Mouse (Mus musculus): ENCODE data around the gene Ccdc88a. TPM values are rescaled to one million over a fixed set of nuclear protein-coding genes. Genes with fewer than 3 reads are reported as not detected.
A peak's percentile ranks its signal among the peaks of the same experiment; 100 is the strongest.

Gene Ccdc88a
- 10 to 100 TPM; 12.9 to 13.5 TPM for total RNA-seq (2021)
- long read RNA-seq, experiment 1, partial matches to known transcripts, result 0 of 1 reads
- long read RNA-seq, experiment 1, other reads (novel, unspliced or antisense), result 1 of 1 reads
- long read RNA-seq, experiment 2, partial matches to known transcripts, result 2 of 2 reads
- long read RNA-seq, experiment 2, other reads (novel, unspliced or antisense), result 0 of 2 reads

- intact Hi-C loops (cut with DNase I), result loop anchor here (5.0 kb wide), 2 partner anchors 174 to 319 kb away; partner anchors contain the start of genes Clhc1, Rps27a and Rtn4
- peak; percentile 98 to 99 for DNase-seq
Measured at GRCm38 (mm10) chr11:29373396-29374273, at the start of gene Ccdc88a. Gene Ccdc88a (plus strand): TSS chr11:29373658.

DNA sequence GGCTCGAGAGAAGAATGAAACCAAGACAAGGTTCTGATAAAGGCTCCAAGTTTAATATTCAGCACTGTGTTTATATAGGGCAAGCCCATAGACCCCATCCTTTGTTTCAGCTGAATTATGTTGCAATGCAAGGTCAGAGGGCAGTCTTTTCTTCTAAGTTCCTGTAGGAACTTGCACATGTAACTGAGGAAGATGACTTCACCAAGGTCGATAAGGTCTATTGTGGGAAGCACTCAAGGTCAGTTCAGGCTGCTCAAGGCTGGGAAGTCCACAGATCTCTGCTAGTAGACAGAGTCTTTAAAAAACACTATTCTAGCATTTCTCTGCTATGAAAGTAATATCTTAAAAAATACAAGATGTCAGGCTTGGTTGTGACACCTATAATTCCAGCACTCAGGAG is 38.0 kb upstream of the Ccdc88a start:
- intact Hi-C loops (cut with DNase I), result no loop called here

GRCm38 (mm10) chr11:29341259-29341658 is 32.2 kb upstream of the Ccdc88a start:
- intact Hi-C loops (cut with DNase I), result no loop called here
- no peak for DNase-seq

More for the DNA sequence above, 38.0 kb upstream of the Ccdc88a start:
- DNase-seq, result no peak

DNA sequence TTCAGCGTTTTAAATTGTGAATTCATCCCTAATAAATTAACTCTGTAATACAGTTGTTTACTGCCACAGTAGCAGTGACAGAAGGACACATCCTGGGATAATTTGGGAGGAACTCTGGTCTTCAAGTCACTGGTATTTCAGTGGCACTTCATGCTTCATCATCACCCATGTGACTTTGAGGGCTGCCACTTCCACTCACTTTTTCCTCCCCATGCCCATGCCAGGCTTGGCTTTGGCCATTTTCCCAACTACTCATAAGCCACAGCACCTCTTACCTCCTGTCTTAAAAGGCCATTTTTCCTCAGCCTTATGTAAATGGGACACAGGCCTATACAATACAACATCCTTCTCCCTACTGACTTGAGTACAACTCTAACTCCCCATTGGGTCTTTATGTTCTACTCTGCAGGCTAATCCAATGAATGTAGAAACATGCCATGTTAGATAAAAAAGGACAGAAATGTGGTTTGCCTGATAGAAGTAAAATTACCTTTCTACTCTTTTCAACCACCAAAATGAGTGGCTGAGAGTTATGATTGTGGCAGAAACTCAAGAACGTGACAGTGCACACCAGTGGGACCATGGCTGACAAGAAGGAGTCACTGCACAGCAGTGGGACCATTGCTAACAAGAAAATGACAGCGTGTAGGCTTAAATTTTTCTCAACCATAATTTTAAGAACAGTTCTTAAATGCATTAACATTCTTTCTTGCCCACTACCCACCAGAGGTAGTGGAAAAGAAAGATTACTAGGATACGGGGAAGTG is 28.4 kb upstream of the Ccdc88a start:
- no peak for DNase-seq
- intact Hi-C loops (cut with DNase I), result no loop called here

DNA sequence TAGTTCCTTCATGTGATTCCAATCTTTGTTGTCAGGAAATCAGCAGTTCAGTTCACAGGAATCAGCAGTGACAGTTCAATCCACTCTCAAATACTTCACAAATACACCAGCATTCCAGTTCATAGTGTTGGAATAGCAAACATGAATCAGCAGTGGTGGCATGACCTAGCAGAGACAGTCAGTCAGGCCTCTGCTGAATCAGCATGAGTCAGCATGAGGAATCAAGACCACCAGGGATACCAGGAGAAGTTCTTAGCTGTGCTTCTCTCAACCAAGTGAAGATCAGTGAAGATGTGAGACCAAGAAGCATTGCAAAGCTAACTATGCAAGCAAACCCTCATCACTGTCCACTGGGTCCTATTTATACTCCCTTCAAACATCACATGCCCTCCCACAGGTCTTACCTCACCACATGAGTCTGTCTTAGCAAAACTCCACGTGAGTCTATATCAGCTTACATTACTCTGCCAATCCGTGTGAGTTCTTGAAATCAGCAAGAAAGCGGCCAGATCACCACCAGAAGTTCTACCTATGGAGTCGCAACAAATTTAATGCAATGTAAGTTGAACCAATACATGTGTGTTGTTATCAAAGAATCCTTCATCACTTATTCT is 27.7 kb upstream of the Ccdc88a start:
- intact Hi-C loops (cut with DNase I), result no loop called here
- DNase-seq, result no peak

- intact Hi-C loops (cut with DNase I), result no loop called here
- no peak for DNase-seq
Measured at GRCm38 (mm10) chr11:29350891-29351290, 22.6 kb upstream of the Ccdc88a start.

- no peak for DNase-seq
- intact Hi-C loops (cut with DNase I), result no loop called here
Measured at GRCm38 (mm10) chr11:29352214-29352613, 21.2 kb upstream of the Ccdc88a start.

DNA sequence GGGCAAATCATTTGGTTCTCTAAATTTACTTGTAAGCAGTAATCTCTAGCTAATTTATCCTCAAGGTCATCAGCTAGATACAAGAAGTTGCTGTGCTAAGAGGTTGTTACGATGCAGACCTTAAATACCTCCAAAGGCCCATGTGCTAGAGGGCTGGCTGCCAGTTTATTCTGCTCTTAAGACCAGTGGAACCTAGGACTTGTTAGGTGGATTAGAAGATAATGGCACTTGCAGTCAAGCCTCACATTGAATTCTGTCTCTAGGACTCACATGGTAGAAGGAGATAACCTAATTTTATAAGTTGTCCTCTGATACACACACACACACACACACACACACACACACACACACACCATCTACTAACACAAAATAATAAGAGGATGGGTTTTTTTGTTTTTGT is 5.3 kb upstream of the Ccdc88a start:
- DNase-seq, result no peak
- intact Hi-C loops (cut with DNase I), result no loop called here

DNA sequence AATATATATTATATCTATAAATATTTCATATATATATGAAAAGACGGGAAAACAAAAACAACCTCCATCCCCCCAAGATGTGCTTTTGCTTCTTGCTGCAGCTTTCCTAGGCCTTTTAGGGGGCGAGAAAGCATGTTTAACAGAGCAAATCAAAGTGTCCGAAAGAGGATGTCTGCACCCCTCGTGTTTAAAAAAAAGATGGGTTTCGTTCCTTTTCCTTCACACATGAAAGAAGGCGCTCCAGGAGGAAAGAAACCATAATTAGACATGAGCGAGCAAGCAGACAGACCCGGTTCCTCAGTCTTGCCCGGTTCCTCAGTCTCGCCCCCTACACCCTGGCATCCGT is 435 bp upstream of the Ccdc88a start:
- intact Hi-C loops (cut with DNase I), result loop anchor here (5.0 kb wide), 2 partner anchors 174 to 319 kb away; partner anchors contain the start of genes Clhc1, Rps27a and Rtn4

DNA sequence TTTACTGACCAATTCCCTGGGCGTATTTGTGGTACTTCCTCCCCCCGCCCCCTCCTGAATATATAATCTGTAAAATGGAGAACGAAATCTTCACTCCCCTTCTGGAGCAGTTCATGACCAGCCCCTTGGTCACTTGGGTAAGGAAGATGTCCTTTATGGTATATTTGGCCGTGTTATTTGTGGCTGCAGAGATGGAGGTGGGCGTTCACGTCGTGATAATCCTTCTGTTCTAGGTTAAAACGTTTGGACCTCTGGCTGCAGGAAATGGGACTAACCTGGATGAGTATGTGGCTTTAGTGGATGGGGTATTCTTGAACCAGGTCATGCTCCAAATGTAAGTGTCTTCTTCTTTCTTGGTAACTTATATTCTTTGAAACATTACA is 807 bp downstream of the Ccdc88a start:
- intact Hi-C loops (cut with DNase I), result loop anchor here (5.0 kb wide), 2 partner anchors 173 to 318 kb away; partner anchors contain the start of genes Clhc1, Rps27a and Rtn4
- DNase-seq, result peak in 1 of 2 experiments; percentile 2

More for the DNA sequence above, 435 bp upstream of the Ccdc88a start:
- DNase-seq, result no peak

DNA sequence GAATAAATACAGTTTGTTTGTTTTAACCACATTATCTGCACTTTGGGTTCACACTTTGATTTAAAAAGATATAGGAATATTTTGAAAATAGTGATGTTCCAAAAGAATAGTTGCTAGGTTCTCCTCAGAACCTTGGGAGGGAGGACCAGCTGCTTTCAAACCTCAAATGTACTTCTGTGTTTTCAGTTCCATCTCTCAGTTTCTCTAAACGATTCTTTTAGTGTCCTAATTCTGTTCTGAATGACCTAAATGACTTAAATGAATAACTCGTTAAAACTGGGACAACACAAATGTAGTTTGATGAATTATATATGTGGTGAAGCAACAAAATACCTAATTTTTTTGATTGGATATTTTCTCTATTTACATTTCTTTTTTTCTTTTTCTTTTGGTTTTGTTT is 3.2 kb downstream of the Ccdc88a start:
- DNase-seq, result no peak
- intact Hi-C loops (cut with DNase I), result no loop called here

DNA sequence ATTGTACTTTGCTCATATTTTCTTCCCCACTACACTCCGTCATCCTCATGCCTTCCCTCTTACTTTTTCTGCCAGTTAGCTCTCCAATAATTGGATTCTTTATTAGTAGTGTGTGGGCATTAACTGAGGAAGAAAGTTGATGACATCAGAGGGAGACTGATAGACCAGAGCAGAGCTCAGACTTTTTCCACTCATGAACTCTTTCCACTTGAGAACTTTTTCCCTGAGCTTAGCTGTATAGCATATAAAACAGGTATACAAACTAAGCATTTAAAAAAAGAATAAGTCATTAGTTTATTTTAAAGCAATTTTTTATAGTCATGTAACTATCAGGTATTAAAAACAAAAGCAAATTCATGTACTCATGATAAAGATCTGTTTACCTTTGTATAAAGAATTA is 5.3 kb downstream of the Ccdc88a start:
- intact Hi-C loops (cut with DNase I), result no loop called here
- no peak for DNase-seq

DNA sequence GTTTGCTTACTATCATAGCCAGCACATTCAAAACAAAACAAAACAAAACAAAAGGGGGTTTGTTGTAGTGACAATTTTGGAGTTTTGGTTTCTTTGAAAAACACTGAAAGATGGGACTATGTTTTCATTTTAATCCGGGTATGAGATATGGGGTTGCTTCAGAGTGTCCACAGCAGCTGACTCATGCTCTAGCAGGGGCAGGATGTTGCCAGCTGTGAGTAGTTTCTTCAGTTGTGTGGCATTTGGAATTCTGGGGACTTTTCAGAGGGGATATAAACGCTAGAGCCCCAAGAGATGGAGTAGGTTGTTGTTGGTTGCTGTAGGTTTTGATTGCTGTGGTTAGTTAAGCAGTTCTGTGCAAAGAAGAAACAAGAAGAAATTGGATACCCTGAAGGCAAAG is 10.0 kb downstream of the Ccdc88a start:
- intact Hi-C loops (cut with DNase I), result no loop called here
- no peak for DNase-seq

GRCm38 (mm10) chr11:29384001-29384400 is 10.5 kb downstream of the Ccdc88a start:
- DNase-seq, result no peak
- intact Hi-C loops (cut with DNase I), result no loop called here

GRCm38 (mm10) chr11:29384617-29385016 is 11.2 kb downstream of the Ccdc88a start:
- no peak for DNase-seq
- intact Hi-C loops (cut with DNase I), result no loop called here

DNA sequence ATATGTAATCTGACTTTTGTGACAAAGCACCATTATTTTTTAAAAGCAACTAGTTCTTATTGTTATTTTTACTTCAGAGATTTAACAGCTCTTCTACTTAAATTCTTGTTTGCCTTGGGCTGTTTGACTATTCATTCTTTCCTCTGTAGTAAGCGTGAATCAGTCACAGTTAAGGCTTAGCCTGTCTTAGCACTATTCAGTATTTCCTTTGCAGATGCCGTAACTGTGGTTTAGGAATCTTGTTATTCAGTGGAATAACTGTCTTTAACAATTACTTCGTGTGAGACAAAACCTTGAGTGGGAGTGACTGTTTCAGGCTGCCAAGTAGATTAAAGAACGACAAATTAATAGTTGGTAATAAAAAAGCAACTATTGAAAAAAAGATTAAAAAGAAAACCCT is 16.5 kb downstream of the Ccdc88a start:
- intact Hi-C loops (cut with DNase I), result no loop called here
- no peak for DNase-seq

DNA sequence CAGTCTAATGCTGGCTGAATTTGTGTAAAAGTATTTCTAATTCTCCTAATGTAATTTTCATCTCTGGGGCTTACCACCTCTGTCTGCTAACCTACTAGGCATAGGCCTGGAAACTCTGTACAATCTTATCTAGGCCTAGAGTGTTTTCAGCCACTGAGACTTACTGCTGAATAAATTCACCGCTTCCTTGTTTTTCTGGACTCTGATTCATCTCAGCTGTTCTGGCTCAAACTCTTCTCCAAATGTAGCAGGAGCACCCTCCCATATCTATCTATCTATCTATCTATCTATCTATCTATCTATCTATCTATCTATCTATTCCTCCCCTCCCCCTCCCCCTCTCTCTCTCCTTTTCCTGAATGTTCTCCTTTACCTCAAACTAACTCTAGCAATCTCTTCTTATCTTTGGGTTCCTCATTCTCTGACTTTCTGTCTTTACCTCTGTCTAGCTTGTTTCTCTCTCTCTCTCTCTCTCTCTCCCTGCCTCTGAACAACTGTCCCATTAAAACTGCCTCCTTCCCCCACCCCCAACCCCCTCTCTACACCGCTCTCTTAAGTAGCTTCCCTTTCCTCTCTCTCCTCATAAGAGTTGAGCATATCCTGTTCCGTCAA is 21.8 kb downstream of the Ccdc88a start:
- intact Hi-C loops (cut with DNase I), result no loop called here
- DNase-seq, result no peak

DNA sequence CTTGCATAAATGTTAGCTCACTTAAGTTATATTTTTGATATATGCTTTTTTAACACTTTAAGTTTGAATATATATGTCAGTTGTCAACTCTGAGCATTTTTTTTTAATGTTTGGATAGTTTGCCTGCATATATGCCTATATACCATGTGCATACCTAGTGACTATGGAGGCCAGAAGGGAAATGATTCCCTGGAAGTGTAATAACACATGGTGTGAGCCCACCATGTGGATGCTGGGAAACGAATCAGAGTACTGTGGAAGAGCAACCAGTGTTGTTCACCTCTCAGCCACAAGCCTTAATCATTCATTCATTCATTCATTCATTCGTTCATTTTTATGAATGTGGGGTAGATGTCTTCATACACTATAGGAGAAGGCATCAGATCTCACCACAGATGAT is 26.9 kb downstream of the Ccdc88a start:
- intact Hi-C loops (cut with DNase I), result no loop called here
- no peak for DNase-seq

DNA sequence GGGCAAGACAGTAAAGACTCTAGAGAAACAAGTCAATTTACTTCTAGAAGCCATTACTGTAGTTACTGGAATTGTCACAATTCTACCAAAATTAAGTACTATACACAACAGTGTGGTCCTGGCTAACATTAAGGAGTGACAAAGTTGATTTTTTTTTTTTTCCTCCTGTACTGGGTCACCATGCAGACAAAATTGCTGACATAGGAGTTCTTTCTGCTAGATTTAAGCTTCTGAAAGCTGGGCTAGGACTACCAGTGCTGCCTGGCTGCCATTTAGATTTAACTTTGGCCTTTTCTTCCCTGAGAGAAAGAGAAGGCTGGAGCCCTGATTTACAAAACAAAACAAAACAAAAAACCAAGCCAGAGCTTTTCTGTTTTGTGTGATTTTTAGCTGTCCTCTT is 32.8 kb downstream of the Ccdc88a start:
- intact Hi-C loops (cut with DNase I), result no loop called here
- no peak for DNase-seq

- DNase-seq, result no peak
- intact Hi-C loops (cut with DNase I), result no loop called here
Measured at GRCm38 (mm10) chr11:29423496-29423895, 50.0 kb downstream of the Ccdc88a start.

Data from heart, postnatal 14 days (tissue).